Mouse (Mus musculus) MEL (cell line): ENCODE data around the gene Snx32. TPM values are rescaled to one million over a fixed set of nuclear protein-coding genes. Genes with fewer than 3 reads are reported as not detected.

ENCODE experiments used
- DNase-seq: peaks from one replicate; pipeline ENCODE4 v3.0.0; 2011; ENCODE audit warnings: low read depth, low spot score
- H3K27ac ChIP-seq: 2 replicates; pipeline ENCODE4 v1.5.1; 2012; ENCODE audit warnings: low read depth, mild to moderate bottlenecking, control low read depth, low read length, moderate library complexity; ENCODE audit not compliant: control insufficient read depth
- H3K27me3 ChIP-seq, 2 experiments: fragments of 150-350 bp in 1 of 2; sonication (generic) in 1 of 2; 2 replicates each; pipeline ENCODE4 v1.6.1; 2012; ENCODE audit warnings: low read length in 2 of 2, mild to moderate bottlenecking in 2 of 2, improper control_type of control experiment in 1 of 2, moderate library complexity in 1 of 2; ENCODE audit not compliant: insufficient read depth in 2 of 2, control insufficient read depth in 1 of 2
- H3K36me3 ChIP-seq, 2 experiments: 2 replicates each; pipeline ENCODE4 v1.6.1; 2012 to 2014; ENCODE audit warnings: low read length in 2 of 2, improper control_type of control experiment in 1 of 2, inconsistent platforms in 1 of 2, mild to moderate bottlenecking in 1 of 2; ENCODE audit not compliant: insufficient read depth in 2 of 2, control insufficient read depth in 1 of 2
- H3K4me1 ChIP-seq, 2 experiments: fragments of 150-350 bp in 1 of 2; sonication (generic) in 1 of 2; 2 replicates each; pipeline ENCODE4 v1.6.1; 2012; ENCODE audit warnings: low read length in 2 of 2, improper control_type of control experiment in 1 of 2, mild to moderate bottlenecking in 1 of 2; ENCODE audit not compliant: insufficient read depth in 2 of 2, control insufficient read depth in 1 of 2
- H3K4me3 ChIP-seq, 2 experiments: fragments of 150-350 bp in 1 of 2; sonication (generic) in 1 of 2; 2 replicates each; pipeline ENCODE4 v1.5.1; 2012; ENCODE audit warnings: low read depth in 2 of 2, low read length in 2 of 2, mild to moderate bottlenecking in 2 of 2, moderate library complexity in 2 of 2, control low read depth in 1 of 2, improper control_type of control experiment in 1 of 2; ENCODE audit not compliant: control insufficient read depth in 1 of 2, insufficient read depth in 1 of 2
- H3K79me2 ChIP-seq: 2 replicates; pipeline ENCODE4 v1.6.1; 2012; ENCODE audit warnings: mild to moderate bottlenecking, low read length, moderate library complexity; ENCODE audit not compliant: control insufficient read depth, poor library complexity, insufficient read depth
- H3K9ac ChIP-seq: 2 replicates; pipeline ENCODE4 v1.6.1; 2012; ENCODE audit warnings: low read depth, mild to moderate bottlenecking, control low read depth, low read length, moderate library complexity; ENCODE audit not compliant: control insufficient read depth, poor library complexity, severe bottlenecking
- H3K9me3 ChIP-seq: fragments of 150-350 bp; sonication (generic); replicated peaks from 2 replicates; pipeline ENCODE4 v1.6.1; 2012; ENCODE audit warnings: mild to moderate bottlenecking, low read length, improper control_type of control experiment, moderate library complexity; ENCODE audit not compliant: insufficient read depth
- BHLHE40 ChIP-seq: IDR thresholded peaks from 2 replicates; pipeline ENCODE4 v1.6.1; 2012; ENCODE audit warnings: low read depth, mild to moderate bottlenecking, inconsistent platforms, low read length, improper control_type of control experiment, borderline replicate concordance
- CHD2 ChIP-seq: IDR thresholded peaks from 2 replicates; pipeline ENCODE4 v1.6.1; 2011; ENCODE audit warnings: low read length, improper control_type of control experiment
- CTCF ChIP-seq, 3 experiments: IDR thresholded peaks in 2 of 3; conservative IDR thresholded peaks in 1 of 3; 2 replicates each; pipeline ENCODE4 v1.5.1; 2011 to 2012; ENCODE audit warnings: low read length in 3 of 3, low read depth in 2 of 3, mild to moderate bottlenecking in 2 of 3, improper control_type of control experiment in 1 of 3, inconsistent platforms in 1 of 3, mixed read lengths in 1 of 3, moderate library complexity in 1 of 3; ENCODE audit not compliant: control insufficient read depth in 1 of 3, insufficient read depth in 1 of 3, poor library complexity in 1 of 3, severe bottlenecking in 1 of 3
- E2F4 ChIP-seq: IDR thresholded peaks from 2 replicates; pipeline ENCODE4 v1.6.1; 2011; ENCODE audit warnings: low read depth, low read length, improper control_type of control experiment, borderline replicate concordance
- ELF1 ChIP-seq: IDR thresholded peaks from 2 replicates; pipeline ENCODE4 v1.6.1; 2014; ENCODE audit warnings: low read depth, mild to moderate bottlenecking, inconsistent platforms, low read length, improper control_type of control experiment, moderate library complexity
- EP300 ChIP-seq, 2 experiments: IDR thresholded peaks; 2 replicates each; pipeline ENCODE4 v1.6.1; 2011; ENCODE audit warnings: improper control_type of control experiment in 2 of 2, low read length in 2 of 2, low read depth in 1 of 2, mild to moderate bottlenecking in 1 of 2
- GATA1 ChIP-seq: IDR thresholded peaks from 2 replicates; pipeline ENCODE4 v1.6.1; 2011; ENCODE audit warnings: low read depth, low read length, improper control_type of control experiment
- HCFC1 ChIP-seq: IDR thresholded peaks from 2 replicates; pipeline ENCODE4 v1.6.1; 2012; ENCODE audit warnings: low read depth, mild to moderate bottlenecking, inconsistent platforms, low read length, improper control_type of control experiment, moderate library complexity
- KAT2A ChIP-seq: conservative IDR thresholded peaks from 2 replicates; pipeline ENCODE4 v1.6.1; 2012; ENCODE audit warnings: low read depth, low read length, improper control_type of control experiment, inconsistent platforms
- MAX ChIP-seq: IDR thresholded peaks from 2 replicates; pipeline ENCODE4 v1.6.1; 2011; ENCODE audit warnings: low read length, improper control_type of control experiment
- MAZ ChIP-seq: IDR thresholded peaks from 2 replicates; pipeline ENCODE4 v1.6.1; 2012; ENCODE audit warnings: low read depth, mild to moderate bottlenecking, inconsistent platforms, low read length, improper control_type of control experiment
- MEF2A ChIP-seq: IDR thresholded peaks from 2 replicates; pipeline ENCODE4 v1.6.1; 2014; ENCODE audit warnings: low read depth, mild to moderate bottlenecking, inconsistent platforms, low read length, improper control_type of control experiment; ENCODE audit not compliant: poor library complexity, insufficient replicate concordance, severe bottlenecking; ENCODE audit errors: extremely low read depth
- MXI1 ChIP-seq: IDR thresholded peaks from 2 replicates; pipeline ENCODE4 v1.6.1; 2011; ENCODE audit warnings: mild to moderate bottlenecking, low read depth, low read length, improper control_type of control experiment
- MYB ChIP-seq: IDR thresholded peaks from 2 replicates; pipeline ENCODE4 v1.6.1; 2011; ENCODE audit warnings: mild to moderate bottlenecking, low read depth, low read length, improper control_type of control experiment
- NELFE ChIP-seq: IDR thresholded peaks from 2 replicates; pipeline ENCODE4 v1.6.1; 2011; ENCODE audit warnings: low read depth, low read length, improper control_type of control experiment
- NRF1 ChIP-seq: IDR thresholded peaks from 2 replicates; pipeline ENCODE4 v1.6.1; 2014; ENCODE audit warnings: low read depth, mild to moderate bottlenecking, inconsistent platforms, low read length, improper control_type of control experiment, moderate library complexity; ENCODE audit not compliant: poor library complexity, insufficient read depth, severe bottlenecking
- POLR2A ChIP-seq, 2 experiments: IDR thresholded peaks; 2 replicates each; pipeline ENCODE4 v1.6.1; 2011 to 2012; ENCODE audit warnings: low read length in 2 of 2, mild to moderate bottlenecking in 2 of 2, control low read depth in 1 of 2, improper control_type of control experiment in 1 of 2, low read depth in 1 of 2, moderate library complexity in 1 of 2; ENCODE audit not compliant: control insufficient read depth in 1 of 2, insufficient read depth in 1 of 2, poor library complexity in 1 of 2
- POLR2AphosphoS2 ChIP-seq: IDR thresholded peaks from 2 replicates; pipeline ENCODE4 v1.6.1; 2011; ENCODE audit warnings: low read length, improper control_type of control experiment
- POLR2AphosphoS5 ChIP-seq: IDR thresholded peaks from 2 replicates; pipeline ENCODE4 v1.6.1; 2012; ENCODE audit warnings: low read depth, borderline replicate concordance, mild to moderate bottlenecking, inconsistent platforms, low read length, moderate library complexity, mixed read lengths
- RAD21 ChIP-seq: IDR thresholded peaks from 2 replicates; pipeline ENCODE4 v1.6.1; 2011; ENCODE audit warnings: mild to moderate bottlenecking, low read depth, low read length, improper control_type of control experiment
- RCOR1 ChIP-seq: IDR thresholded peaks from 2 replicates; pipeline ENCODE4 v1.6.1; 2012; ENCODE audit warnings: low read depth, mild to moderate bottlenecking, inconsistent platforms, low read length, improper control_type of control experiment
- SIN3A ChIP-seq: IDR thresholded peaks from 2 replicates; pipeline ENCODE4 v1.6.1; 2012; ENCODE audit warnings: low read length, improper control_type of control experiment, inconsistent platforms
- TAL1 ChIP-seq: IDR thresholded peaks from 2 replicates; pipeline ENCODE4 v1.6.1; 2012; ENCODE audit warnings: mild to moderate bottlenecking, inconsistent platforms, low read length, moderate library complexity, mixed read lengths
- TBP ChIP-seq: IDR thresholded peaks from 2 replicates; pipeline ENCODE4 v1.8.0; 2011; ENCODE audit warnings: low read depth, low read length, improper control_type of control experiment
- TCF12 ChIP-seq: IDR thresholded peaks from 2 replicates; pipeline ENCODE4 v1.6.1; 2014; ENCODE audit warnings: low read depth, mild to moderate bottlenecking, inconsistent platforms, low read length, improper control_type of control experiment, moderate library complexity
- UBTF ChIP-seq: IDR thresholded peaks from 2 replicates; pipeline ENCODE4 v1.6.1; 2012; ENCODE audit warnings: low read depth, mild to moderate bottlenecking, inconsistent platforms, low read length, improper control_type of control experiment, moderate library complexity, borderline replicate concordance; ENCODE audit not compliant: insufficient read depth
- USF1 ChIP-seq: IDR thresholded peaks from 2 replicates; pipeline ENCODE4 v1.6.1; 2014; ENCODE audit warnings: low read depth, mild to moderate bottlenecking, inconsistent platforms, low read length, improper control_type of control experiment, moderate library complexity
- ZC3H11A ChIP-seq: IDR thresholded peaks from 2 replicates; pipeline ENCODE4 v1.6.1; 2012; ENCODE audit warnings: low read depth, mild to moderate bottlenecking, inconsistent platforms, low read length, improper control_type of control experiment
- ZKSCAN1 ChIP-seq: IDR thresholded peaks from 2 replicates; pipeline ENCODE4 v1.6.1; 2012; ENCODE audit warnings: low read depth, mild to moderate bottlenecking, inconsistent platforms, low read length, improper control_type of control experiment, moderate library complexity
- ZMIZ1 ChIP-seq: IDR thresholded peaks from 2 replicates; pipeline ENCODE4 v1.6.1; 2012; ENCODE audit warnings: low read depth, mild to moderate bottlenecking, inconsistent platforms, low read length, improper control_type of control experiment, moderate library complexity
- polyA plus RNA-seq, 2 experiments: library from polyadenylated mRNA; stranded (reverse) in 1 of 2; unstranded in 1 of 2; fragments of >175 nt in 1 of 2; fragments of >200 nt in 1 of 2; gene quantifications; 2 replicates each; pipeline versions ENCODE4 v1.2.1 to v1.2.4; 2012; ENCODE audit warnings: low replicate concordance in 2 of 2, low read depth in 1 of 2; ENCODE audit not compliant: insufficient read length in 2 of 2, insufficient read depth in 1 of 2, missing spikeins in 1 of 2
- total RNA-seq: library from RNA; depleted of rRNA; stranded (reverse); fragments of 300-350 nt; gene quantifications from 2 replicates; pipeline ENCODE4 v1.2.3, GENCODE M21; 2012

Gene Snx32
- total and polyA plus RNA-seq, 3 experiments: 1.3 to 2.6 TPM; not detected in 1

GRCm38 (mm10) chr19:5490898-5491708 is 19.2 kb downstream of the Snx32 start (continued):
- TF ChIP-seq GATA1: no peak
- no peak; the same call in 1 of the 2 replicates for TF ChIP-seq CHD2
- TF ChIP-seq ZC3H11A: no peak
- peak; percentile 75 for TF ChIP-seq HCFC1
- no peak for TF ChIP-seq TAL1

GRCm38 (mm10) chr19:5490313-5490897 is 19.9 kb downstream of the Snx32 start, which contains the start of gene Cfl1:
Gene Cfl1 (plus strand): TSS chr19:5490455.
- peak within 1 kb of the TSS; percentile 99 for H3K9ac ChIP-seq
- peaks cover 0 to 12% of the 10 kb centered on the region in 2 experiments; a peak in 2 of 4 replicates for H3K4me1 ChIP-seq
- H3K27ac ChIP-seq: peak within 1 kb of the TSS; percentile 93
- no peaks in the 10 kb centered on the region for H3K27me3 ChIP-seq
- peaks cover 0 to 13% of the 10 kb centered on the region in 2 experiments for H3K36me3 ChIP-seq
- TF ChIP-seq RCOR1: no peak
- TF ChIP-seq HCFC1: peak; percentile 97
- TF ChIP-seq MAX: peak; percentile 8
- TF ChIP-seq EP300 (IDR thresholded peaks at IDR 0.05; ENCODE audit: low read depth in 1 of 2, low read length in 2 of 2): peak in 1 of 2 experiments; percentile 27; a peak in 1 of 4 replicates
- TF ChIP-seq E2F4: no peak
- TF ChIP-seq MAZ: no peak; the same call in 1 of the 2 replicates
- no peak for TF ChIP-seq RAD21
- TF ChIP-seq UBTF: no peak
- TF ChIP-seq SIN3A: peak; percentile 75; the same call in 1 of the 2 replicates
- TF ChIP-seq MYB: no peak
- no peak; the same call in none of the 2 replicates for TF ChIP-seq USF1
- TF ChIP-seq TBP: peak; percentile 94
- peak; percentile 87 for TF ChIP-seq POLR2AphosphoS2
- TF ChIP-seq NRF1: peak; percentile 66
- TF ChIP-seq ELF1: peak; percentile 93
- peak; percentile 87; the same call in 1 of the 2 replicates for TF ChIP-seq POLR2AphosphoS5
- peak; percentile 62; the same call in 1 of the 2 replicates for TF ChIP-seq MEF2A
- peak; percentile 65; the same call in 1 of the 2 replicates for TF ChIP-seq TCF12
- TF ChIP-seq CHD2: peak; percentile 43; the same call in 1 of the 2 replicates
- peak; percentile 94 to 98 for TF ChIP-seq POLR2A (IDR thresholded peaks at IDR 0.05; ENCODE audit: control insufficient read depth in 1 of 2, insufficient read depth in 1 of 2, low read depth in 1 of 2, low read length in 2 of 2, poor library complexity in 1 of 2)
- TF ChIP-seq ZMIZ1: peak; percentile 89
- TF ChIP-seq CTCF (IDR thresholded peaks at IDR 0.05 in 2 of 3, conservative IDR thresholded peaks at IDR 0.05 in 1 of 3; ENCODE audit: control insufficient read depth in 1 of 3, insufficient read depth in 1 of 3, low read depth in 2 of 3, low read length in 3 of 3, poor library complexity in 1 of 3, severe bottlenecking in 1 of 3): peak in 1 of 3 experiments; percentile 17; a peak in 1 of 6 replicates
- peak; percentile 84 for TF ChIP-seq KAT2A
- TF ChIP-seq TAL1: no peak
- no peak for TF ChIP-seq ZKSCAN1
- peak; percentile 99 for TF ChIP-seq NELFE
- TF ChIP-seq BHLHE40: no peak
- 0 out of 2 replicates have a peak, but pooled peaks have one; percentile 71 for TF ChIP-seq MXI1
- peaks cover 31% of the 10 kb centered on the region for H3K79me2 ChIP-seq
- DNase-seq: peak; percentile 98
- peak within 1 kb of the TSS; percentile 80 to 87 for H3K4me3 ChIP-seq
- H3K9me3 ChIP-seq: no peaks in the 10 kb centered on the region
